8 mouse cellular contexts compared by ENCODE assay signal in genomic region chrX:7422691-7423111, GRCm38 (mm10). TPM values are rescaled to one million over a fixed set of nuclear protein-coding genes. Genes with fewer than 3 reads are reported as not detected.
DNase-seq lines count a peak whose midpoint lies in the region; ATAC-seq and TF ChIP-seq lines count a peak whose summit lies in the region.

No protein-coding gene starts in this region.

- peak; percentile 68 for TF ChIP-seq CTCF in heart, postnatal 0 days (IDR thresholded peaks at IDR 0.05; ENCODE audit: low read depth)

- peak overlapping the region; percentile 44 for H3K4me3 ChIP-seq in forebrain, embryonic 12.5 days (replicated peaks)
- H3K4me3 ChIP-seq in heart, postnatal 0 days (ENCODE audit: low read depth, low read length): peak overlapping the region; percentile 55
- H3K4me3 ChIP-seq in liver, embryonic 15.5 days (replicated peaks): peak overlapping the region; percentile 54
- peak overlapping the region; percentile 37 for H3K4me3 ChIP-seq in neural tube, embryonic 11.5 days (ENCODE audit: low read depth, low read length)

- ATAC-seq in forebrain, embryonic 12.5 days (ENCODE audit: low FRiP score): peak; percentile 63
- no peak for ATAC-seq in heart, postnatal 0 days (ENCODE audit: insufficient read depth, low read depth)
- ATAC-seq in liver, embryonic 15.5 days (ENCODE audit: insufficient read depth): 0 out of 2 replicates have a peak, but pooled peaks have one; percentile 28
- ATAC-seq in neural tube, embryonic 11.5 days (ENCODE audit: insufficient read depth, low FRiP score, low TSS enrichment): peak; percentile 61; the same call in 1 of the 2 replicates

- TF ChIP-seq EP300 in heart, postnatal 0 days (IDR thresholded peaks at IDR 0.05; ENCODE audit: low read depth): no peak

- no peaks in the 10 kb centered on the region for H3K4me1 ChIP-seq in forebrain, embryonic 12.5 days
- no peaks in the 10 kb centered on the region for H3K4me1 ChIP-seq in heart, postnatal 0 days (ENCODE audit: control insufficient read depth, insufficient read depth)
- H3K4me1 ChIP-seq in liver, embryonic 15.5 days (replicated peaks): no peaks in the 10 kb centered on the region
- H3K4me1 ChIP-seq in neural tube, embryonic 11.5 days (ENCODE audit: control insufficient read depth, insufficient read depth, low read length): no peaks in the 10 kb centered on the region

- H3K36me3 ChIP-seq in forebrain, embryonic 12.5 days (replicated peaks): no peaks in the 10 kb centered on the region
- H3K36me3 ChIP-seq in heart, postnatal 0 days (replicated peaks; ENCODE audit: control insufficient read depth, insufficient read depth, low read length): no peaks in the 10 kb centered on the region
- no peaks in the 10 kb centered on the region for H3K36me3 ChIP-seq in liver, embryonic 15.5 days (replicated peaks)
- no peaks in the 10 kb centered on the region for H3K36me3 ChIP-seq in neural tube, embryonic 11.5 days (ENCODE audit: control insufficient read depth, insufficient read depth, low read length)

- peak overlapping the region; percentile 58 for H3K4me2 ChIP-seq in forebrain, embryonic 12.5 days
- peak overlapping the region; percentile 74 for H3K4me2 ChIP-seq in heart, postnatal 0 days (ENCODE audit: low read depth, low read length)
- H3K4me2 ChIP-seq in liver, embryonic 15.5 days: peak overlapping the region; percentile 64
- H3K4me2 ChIP-seq in neural tube, embryonic 11.5 days (ENCODE audit: low read depth): peak overlapping the region; percentile 53

- H3K9ac ChIP-seq in forebrain, embryonic 12.5 days: peak overlapping the region; percentile 51; the same call in 1 of the 2 replicates
- H3K9ac ChIP-seq in heart, postnatal 0 days (replicated peaks; ENCODE audit: low read depth, low read length): peak overlapping the region; percentile 31; the same call in 1 of the 2 replicates
- H3K9ac ChIP-seq in liver, embryonic 15.5 days: peak overlapping the region; percentile 30; the same call in 1 of the 2 replicates
- peak overlapping the region; percentile 42 for H3K9ac ChIP-seq in neural tube, embryonic 11.5 days (ENCODE audit: low read length)

- no peaks in the 10 kb centered on the region for H3K27me3 ChIP-seq in forebrain, embryonic 12.5 days
- no peaks in the 10 kb centered on the region for H3K27me3 ChIP-seq in heart, postnatal 0 days (ENCODE audit: control insufficient read depth, insufficient read depth, low read length)
- no peaks in the 10 kb centered on the region for H3K27me3 ChIP-seq in liver, embryonic 15.5 days
- no peaks in the 10 kb centered on the region for H3K27me3 ChIP-seq in neural tube, embryonic 11.5 days (ENCODE audit: control insufficient read depth, insufficient read depth, low read length)

- no peak overlapping the region for H3K27ac ChIP-seq in forebrain, embryonic 12.5 days
- H3K27ac ChIP-seq in heart, postnatal 0 days (ENCODE audit: low read depth): no peak overlapping the region
- H3K27ac ChIP-seq in liver, embryonic 15.5 days (replicated peaks): no peak overlapping the region
- no peak overlapping the region for H3K27ac ChIP-seq in neural tube, embryonic 11.5 days (ENCODE audit: low read depth, low read length)

- peak; percentile 89 for DNase-seq in CD4-positive, CD25-positive, alpha-beta regulatory T cell, adult 2 months (ENCODE audit: low read depth, low spot score)
- peak; percentile 86 for DNase-seq in brain, adult 2 months (ENCODE audit: low read depth, low spot score)
- peak; percentile 39 for DNase-seq in heart, postnatal 0 days (ENCODE audit: low spot score)
- DNase-seq in kidney, postnatal 36 days: peak; percentile 71 to 81
- peak; percentile 68 for DNase-seq in neural tube, embryonic 11.5 days (ENCODE audit: low spot score)
- peak; percentile 50 for DNase-seq in telencephalon, adult 2 months (ENCODE audit: low read depth, low spot score)

- 26% methylated on average over 26 of the region's 26 CpGs for WGBS in forebrain, embryonic 12.5 days
- 19% methylated on average over 26 of the region's 26 CpGs for WGBS in heart, postnatal 0 days
- WGBS in liver, embryonic 15.5 days (ENCODE audit: insufficient replicate concordance): 14% methylated on average over 26 of the region's 26 CpGs
- WGBS in neural tube, embryonic 11.5 days: 18% methylated on average over 26 of the region's 26 CpGs

- H3K9me3 ChIP-seq in forebrain, embryonic 12.5 days: no peaks in the 10 kb centered on the region
- no peaks in the 10 kb centered on the region for H3K9me3 ChIP-seq in heart, postnatal 0 days (replicated peaks; ENCODE audit: control insufficient read depth, low read length)
- no peaks in the 10 kb centered on the region for H3K9me3 ChIP-seq in liver, embryonic 15.5 days (replicated peaks)
- no peaks in the 10 kb centered on the region for H3K9me3 ChIP-seq in neural tube, embryonic 11.5 days (ENCODE audit: control insufficient read depth, low read length)

RNA-seq across cellular contexts. Expression of gene Usp27x, which starts 47.1 kb away (rescaled TPM):
- polyA plus RNA-seq in forebrain, embryonic 12.5 days (2016; fragmentation: Nextera tagmentation; extraction: Ambion mirVana): 1.3 and 1.4 TPM in 2 replicates
- 0.62 and 1.8 TPM in 2 replicates for total RNA-seq in heart, postnatal 0 days (2014; rRNA removed; ENCODE audit: low replicate concordance)
- polyA plus RNA-seq in heart, postnatal 0 days (2015; fragmentation: Nextera tagmentation; extraction: Ambion mirVana): 0.14 and 0.22 TPM in 2 replicates
- polyA plus RNA-seq in liver, embryonic 15.5 days (2015; fragmentation: Nextera tagmentation; extraction: Ambion mirVana): 0.07 TPM in 2 replicates
- polyA plus RNA-seq in neural tube, embryonic 11.5 days (2014; fragmentation: Nextera tagmentation; extraction: Ambion mirVana): 0.59 and 0.69 TPM in 2 replicates

Comparison
In these comparisons a context has a peak if more than half of its experiments do, and no peak if none do; other contexts are left out.
1. DNase-seq: peak in every context shown above with its lines; median percentile 89 in CD4-positive, CD25-positive, alpha-beta regulatory T cell, adult 2 months; 86 in brain, adult 2 months; 76 in kidney, postnatal 36 days; 68 in neural tube, embryonic 11.5 days; 50 in telencephalon, adult 2 months; 39 in heart, postnatal 0 days.